Mouse (Mus musculus) forebrain, embryonic 14.5 days (tissue): ENCODE results near the gene Fam177a. TPM values are rescaled to one million over a fixed set of nuclear protein-coding genes. Genes with fewer than 3 reads are reported as not detected.
"Not testable (repeated sequence)": the region's sequence is repeated elsewhere in the genome, so short reads cannot be mapped to it uniquely, and the experiment has no call there.

Experiments
- ATAC-seq: fragments of 200-750 bp; cut with Nextera tagmentation; 2 replicates; pipeline ENCODE4 v1.8.0; 2017; ENCODE audit warnings: mild to moderate bottlenecking, moderate library complexity
- DNase-seq: peaks from one replicate; pipeline ENCODE4 v3.0.0-alpha.2; 2015; ENCODE audit warnings: low spot score
- H3K27ac ChIP-seq: fragments of 300-500 bp; sonication (generic); 2 replicates; pipeline ENCODE4 v1.5.1; 2014; ENCODE audit warnings: low read depth, mild to moderate bottlenecking, control low read depth, low read length, moderate library complexity
- H3K27me3 ChIP-seq: fragments of 300-500 bp; sonication (generic); replicated peaks from 2 replicates; pipeline ENCODE4 v1.6.1; 2014; ENCODE audit warnings: low read length, control low read depth, mixed read lengths; ENCODE audit not compliant: control insufficient read depth, insufficient read depth
- H3K36me3 ChIP-seq: fragments of 300-500 bp; sonication (generic); 2 replicates; pipeline ENCODE4 v1.6.1; 2014; ENCODE audit warnings: low read length, control low read depth; ENCODE audit not compliant: control insufficient read depth, insufficient read depth
- H3K4me1 ChIP-seq: fragments of 300-500 bp; sonication (generic); 2 replicates; pipeline ENCODE4 v1.6.1; 2014; ENCODE audit warnings: antibody characterized with exemption, low read length, control low read depth; ENCODE audit not compliant: control insufficient read depth, insufficient read depth
- H3K4me2 ChIP-seq: fragments of 300-500 bp; sonication (generic); 2 replicates; pipeline ENCODE4 v1.6.1; 2014; ENCODE audit warnings: mild to moderate bottlenecking, control low read depth, low read length
- H3K4me3 ChIP-seq: fragments of 300-500 bp; sonication (generic); 2 replicates; pipeline ENCODE4 v1.5.1; 2014; ENCODE audit warnings: low read depth, low read length, control low read depth
- H3K9ac ChIP-seq: fragments of 300-500 bp; sonication (generic); 2 replicates; pipeline ENCODE4 v1.6.1; 2014; ENCODE audit warnings: mild to moderate bottlenecking, low read length, control low read depth, moderate library complexity
- H3K9me3 ChIP-seq: fragments of 300-500 bp; sonication (generic); replicated peaks from 2 replicates; pipeline ENCODE4 v1.6.1; 2016; ENCODE audit warnings: low read length, control low read depth, mixed read lengths; ENCODE audit not compliant: control insufficient read depth
- WGBS: fragments of 180-500 bp; shearing (Covaris S2); extraction: QIAGEN DNeasy Blood & Tissue Kit; methylation state at CpG from one replicate; pipeline ENCODE4 v1.1.7; 2014; 5-methylcytosine and 5-hydroxymethylcytosine counted together
- polyA plus RNA-seq: library from polyadenylated mRNA; unstranded; fragments of >200 nt; fragmentation: Nextera tagmentation; extraction: Ambion mirVana; gene quantifications from 2 replicates; pipeline ENCODE4 v1.2.1, GENCODE M21; 2014

The Fam177a gene
- polyA plus RNA-seq, result 27.0 and 36.7 TPM in 2 replicates

DNA sequence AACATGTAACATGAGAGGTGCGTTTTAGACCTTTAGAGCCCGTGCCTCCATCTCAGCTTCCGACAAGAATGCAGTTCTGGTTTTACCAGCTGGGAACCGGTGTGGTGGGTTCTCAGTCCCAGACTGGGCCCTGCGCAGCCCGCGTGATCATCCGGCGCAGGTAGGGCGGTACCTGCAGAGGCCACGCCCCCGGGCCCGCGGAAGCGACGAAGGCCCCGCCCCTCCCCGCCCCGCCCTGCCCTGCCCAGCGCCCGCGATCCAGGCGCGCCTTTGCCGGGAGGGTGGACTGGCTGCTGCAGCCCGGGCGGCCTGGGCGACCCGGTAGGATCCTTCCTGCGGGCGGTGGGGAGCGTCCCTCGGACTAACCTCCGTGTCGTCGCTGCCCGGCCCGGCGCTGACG, at the start of gene Fam177a:
Fam177a (plus strand) TSS at position 228 of the 400 bp plus-strand sequence.
- not testable (repeated sequence) for H3K27me3 ChIP-seq, H3K4me1 ChIP-seq, DNase-seq, H3K9ac ChIP-seq, H3K27ac ChIP-seq, H3K36me3 ChIP-seq, H3K4me3 ChIP-seq, H3K9me3 ChIP-seq, H3K4me2 ChIP-seq
- peak; percentile 99 for ATAC-seq
- WGBS, result no CpG with 5 or more reads among the region's 40 CpGs

DNA sequence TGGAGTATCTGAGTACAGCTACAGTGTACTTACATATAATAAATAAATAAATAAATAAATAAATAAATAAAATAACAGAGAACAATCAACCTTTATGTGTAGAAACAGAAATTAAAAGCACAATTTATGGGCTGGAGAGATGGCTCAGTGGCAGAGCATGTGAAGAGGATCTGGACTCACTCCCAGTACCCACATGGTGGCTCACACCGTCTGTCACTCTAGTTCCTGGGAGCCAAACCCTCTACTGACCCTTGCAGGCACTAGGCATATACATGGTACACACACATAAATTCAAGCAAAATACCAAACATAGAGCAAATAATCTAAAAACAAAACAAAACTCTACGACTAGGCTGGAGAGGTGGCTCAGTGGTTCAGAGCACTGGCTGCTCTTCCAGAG, 49.0 kb upstream of the Fam177a start:
- WGBS, result 92% methylated on average over 2 of the region's 2 CpGs
- H3K9ac ChIP-seq, result no peak overlapping the region
- no peak overlapping the region for H3K4me3 ChIP-seq
- no peaks in the 10 kb centered on the region for H3K4me1 ChIP-seq
- no peak overlapping the region for H3K4me2 ChIP-seq
- H3K9me3 ChIP-seq, result no peaks in the 10 kb centered on the region
- no peak for DNase-seq
- no peak for ATAC-seq
- H3K27me3 ChIP-seq, result no peaks in the 10 kb centered on the region
- H3K27ac ChIP-seq, result no peak overlapping the region
- no peaks in the 10 kb centered on the region for H3K36me3 ChIP-seq

DNA sequence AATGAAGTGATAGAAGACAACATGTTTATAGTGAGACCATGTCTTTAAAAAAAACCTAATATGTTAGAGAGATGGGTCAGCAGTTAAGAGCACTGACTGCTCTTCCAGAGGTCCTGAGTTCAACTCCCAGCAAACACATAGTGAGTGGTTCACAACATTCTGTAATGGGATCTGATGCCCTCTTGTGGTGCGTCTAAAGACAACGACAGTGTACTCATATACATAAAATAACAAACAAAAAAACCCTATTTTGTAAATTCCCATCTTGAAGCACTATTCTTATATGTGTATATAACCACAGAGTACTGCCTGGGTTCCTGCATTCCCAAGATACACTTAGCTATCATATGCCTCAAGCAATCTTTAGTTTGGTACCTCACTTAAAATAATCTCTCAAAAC, 45.6 kb upstream of the Fam177a start:
- 39% methylated on average over 2 of the region's 2 CpGs for WGBS
- not testable (repeated sequence) for H3K9me3 ChIP-seq, H3K4me3 ChIP-seq, H3K9ac ChIP-seq, H3K27ac ChIP-seq, H3K4me1 ChIP-seq, ATAC-seq, H3K36me3 ChIP-seq, H3K27me3 ChIP-seq
- H3K4me2 ChIP-seq, result peak overlapping the region; percentile 54; the same call in 1 of the 2 replicates
- DNase-seq, result peak; percentile 19

DNA sequence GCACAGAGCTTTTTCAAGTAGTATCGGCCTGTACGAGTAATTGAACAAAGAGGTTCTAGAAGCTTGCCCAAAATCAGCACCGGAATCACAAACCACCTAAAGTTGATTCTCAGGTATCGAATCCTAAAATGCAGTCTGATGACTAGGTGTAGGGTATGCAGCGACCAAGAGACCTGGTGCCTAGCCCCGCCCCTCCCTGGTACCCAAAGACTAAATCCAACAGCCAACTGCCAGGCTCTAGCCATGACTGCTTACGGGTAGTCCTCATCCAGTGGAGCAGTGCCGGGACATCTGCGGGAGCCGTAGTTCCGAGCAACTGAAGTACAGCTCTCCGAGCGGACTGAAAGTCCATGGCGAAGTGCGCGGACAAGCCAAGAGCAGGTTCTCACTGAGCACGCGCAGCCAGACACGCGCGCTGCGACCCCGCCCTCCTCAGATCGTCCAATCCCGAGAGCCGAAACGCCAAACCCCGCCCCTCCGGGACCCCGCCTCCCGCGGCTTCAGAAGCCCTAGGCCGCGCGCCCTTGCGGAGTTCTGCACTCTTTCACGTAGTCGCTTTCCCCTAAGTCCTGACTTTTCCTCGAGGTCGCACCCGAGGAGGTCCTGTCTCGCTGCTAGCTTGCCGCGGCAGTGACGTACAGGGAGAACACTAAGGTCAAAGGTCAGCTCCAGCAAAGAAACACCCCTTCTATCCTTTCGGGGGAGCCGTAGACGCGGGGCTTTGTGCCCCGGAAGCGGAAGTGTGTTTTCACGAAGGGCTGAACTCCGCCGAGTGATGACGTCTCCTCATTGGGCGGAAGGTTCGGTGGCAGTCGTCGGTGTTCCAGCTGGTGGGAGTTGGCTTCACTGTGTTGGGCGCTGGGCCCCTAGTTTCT, 44.3 kb upstream of the Fam177a start, which contains the start of the genes 2700097O09Rik and Srp54a:
2700097O09Rik (minus strand) TSS at position 385 of the 875 bp plus-strand sequence.
Srp54a (plus strand) TSS at position 537 of the 875 bp plus-strand sequence.
- H3K4me1 ChIP-seq, H3K9me3 ChIP-seq, H3K27me3 ChIP-seq, H3K36me3 ChIP-seq: not testable (repeated sequence)
- H3K27ac ChIP-seq, result peak within 1 kb of the TSS; percentile 71
- peak; percentile 98 for ATAC-seq
- peak within 1 kb of the TSS; percentile 55 for H3K4me3 ChIP-seq
- WGBS, result under 1% methylated on average over 60 of the region's 60 CpGs
- peak; percentile 97 for DNase-seq
- peak within 1 kb of the TSS; percentile 65 for H3K9ac ChIP-seq
- peak within 1 kb of the TSS; percentile 54 for H3K4me2 ChIP-seq

DNA sequence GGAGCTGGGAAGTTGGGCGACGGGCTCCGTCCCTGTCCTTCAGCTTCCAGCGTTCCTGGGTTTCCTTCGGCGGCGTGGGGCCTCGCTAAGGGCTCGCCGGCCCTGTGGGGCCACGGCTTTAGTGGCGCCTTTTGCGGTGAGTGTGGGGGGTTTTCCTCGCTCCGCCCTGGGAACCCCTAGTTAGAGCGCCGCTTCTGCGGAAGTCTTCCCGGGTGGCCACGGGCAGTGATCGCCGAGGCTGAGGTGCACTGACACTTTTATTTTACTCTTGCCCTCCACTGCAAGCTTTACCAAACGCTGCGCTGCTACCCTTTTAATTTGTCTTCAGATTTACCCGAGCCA, 43.7 kb upstream of the Fam177a start:
- peak; percentile 61 for ATAC-seq

DNA sequence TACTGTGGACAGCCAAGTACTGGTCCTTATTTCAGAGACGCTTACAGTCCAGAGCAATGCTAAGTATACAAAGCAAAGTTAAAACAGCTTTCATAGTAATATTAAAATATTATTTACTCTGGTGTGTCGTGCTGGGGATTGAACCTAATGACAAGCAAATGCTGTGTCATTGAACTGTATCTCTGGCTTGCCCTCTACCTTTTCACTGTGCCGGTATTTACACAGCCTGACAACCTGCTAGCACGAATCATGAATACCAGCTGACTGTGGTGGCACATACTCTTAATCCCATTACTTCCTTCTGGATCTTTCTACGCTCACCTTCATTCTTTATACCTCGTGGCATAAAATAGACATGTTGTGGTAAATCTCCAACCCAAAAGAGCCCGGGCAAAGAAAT, 32.1 kb upstream of the Fam177a start:
- not testable (repeated sequence) for ATAC-seq, DNase-seq, H3K4me2 ChIP-seq, H3K27me3 ChIP-seq, H3K9ac ChIP-seq, H3K27ac ChIP-seq, H3K4me3 ChIP-seq, H3K4me1 ChIP-seq, H3K9me3 ChIP-seq, H3K36me3 ChIP-seq
- 90% methylated on average over 1 of the region's 7 CpGs for WGBS

More for the DNA sequence above, 43.7 kb upstream of the Fam177a start:
- peak overlapping the region; percentile 55 for H3K4me3 ChIP-seq
- not testable (repeated sequence) for H3K27me3 ChIP-seq, H3K9me3 ChIP-seq, DNase-seq, H3K36me3 ChIP-seq, H3K4me1 ChIP-seq
- WGBS, result 0% methylated on average over 25 of the region's 25 CpGs
- peak overlapping the region; percentile 48 for H3K4me2 ChIP-seq
- H3K27ac ChIP-seq, result peak overlapping the region; percentile 71
- H3K9ac ChIP-seq, result peak overlapping the region; percentile 65

DNA sequence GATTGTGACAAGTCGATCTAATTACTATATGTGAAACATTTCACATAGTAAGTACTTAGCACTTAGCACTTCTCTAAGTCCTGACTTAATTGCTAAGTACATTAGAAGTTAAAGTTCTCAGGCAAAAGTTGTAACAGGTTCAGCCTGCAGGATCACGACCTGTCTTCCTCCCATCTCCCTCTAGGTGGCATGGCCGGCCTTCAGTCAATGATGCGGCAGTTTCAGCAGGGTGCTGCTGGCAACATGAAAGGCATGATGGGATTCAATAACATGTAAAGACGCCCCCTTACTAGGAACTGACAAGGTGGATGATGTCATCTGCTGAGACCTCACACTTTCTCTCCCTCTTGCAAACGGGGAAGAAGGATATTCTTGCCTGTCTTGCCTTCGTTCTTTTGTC, 11.7 kb upstream of the Fam177a start:
- H3K4me2 ChIP-seq, H3K4me3 ChIP-seq, H3K4me1 ChIP-seq, H3K9ac ChIP-seq, H3K27me3 ChIP-seq, H3K9me3 ChIP-seq, H3K27ac ChIP-seq, DNase-seq, H3K36me3 ChIP-seq, ATAC-seq: not testable (repeated sequence)
- no CpG with 5 or more reads among the region's 7 CpGs for WGBS

DNA sequence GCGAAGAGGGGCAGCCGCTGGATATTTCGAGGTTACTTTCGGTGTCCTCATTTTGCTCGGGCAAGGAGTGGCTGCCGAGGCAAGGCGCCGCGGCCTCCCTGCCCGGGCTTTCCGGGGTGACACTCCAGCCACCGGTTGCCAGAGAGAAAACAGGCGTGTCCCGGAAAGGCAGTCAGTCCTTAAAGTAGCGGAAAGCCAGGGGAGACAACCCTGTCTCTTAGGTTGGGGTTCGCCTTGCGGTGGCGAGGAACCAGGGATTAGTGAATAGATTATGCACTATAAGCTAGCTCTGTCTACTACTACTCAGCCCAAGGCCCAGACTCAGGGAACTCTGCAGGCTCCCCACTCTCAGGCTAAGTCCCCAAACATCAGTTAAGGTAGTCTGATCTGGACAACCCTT, 462 bp downstream of the Fam177a start:
- not testable (repeated sequence) for H3K9ac ChIP-seq, H3K27ac ChIP-seq, H3K4me1 ChIP-seq, H3K4me2 ChIP-seq, DNase-seq, H3K9me3 ChIP-seq, H3K27me3 ChIP-seq, H3K36me3 ChIP-seq, H3K4me3 ChIP-seq
- no CpG with 5 or more reads among the region's 18 CpGs for WGBS
- ATAC-seq, result peak; percentile 57; the same call in 1 of the 2 replicates

DNA sequence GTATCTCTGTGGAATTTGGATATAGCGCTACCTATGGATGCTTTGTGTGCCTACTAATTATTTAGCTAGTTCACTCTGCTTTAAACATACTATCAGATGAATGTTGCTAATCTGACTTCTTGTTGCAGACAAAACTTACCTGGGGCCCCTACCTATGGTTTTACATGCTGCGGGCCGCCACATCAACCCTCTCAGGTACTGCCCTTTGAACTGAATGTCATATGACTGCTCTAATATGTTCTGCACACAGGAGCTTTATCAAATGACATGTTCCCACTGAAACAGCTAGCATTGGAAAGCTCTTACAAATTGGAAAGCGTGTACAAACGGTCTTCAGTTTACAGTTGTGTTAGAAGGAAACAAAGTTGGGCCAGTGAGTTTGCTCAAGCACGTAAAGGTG, 11.3 kb downstream of the Fam177a start:
- DNase-seq, result not testable (repeated sequence)

More for the DNA sequence above, 11.3 kb downstream of the Fam177a start:
- not testable (repeated sequence) for H3K4me3 ChIP-seq, H3K9ac ChIP-seq, H3K4me2 ChIP-seq, H3K36me3 ChIP-seq, ATAC-seq, H3K27ac ChIP-seq, H3K9me3 ChIP-seq, H3K27me3 ChIP-seq, H3K4me1 ChIP-seq
- WGBS, result no CpG with 5 or more reads among the region's 6 CpGs
